Comparison of ENCODE assay signal across 18 mouse cellular contexts in the genomic region with DNA sequence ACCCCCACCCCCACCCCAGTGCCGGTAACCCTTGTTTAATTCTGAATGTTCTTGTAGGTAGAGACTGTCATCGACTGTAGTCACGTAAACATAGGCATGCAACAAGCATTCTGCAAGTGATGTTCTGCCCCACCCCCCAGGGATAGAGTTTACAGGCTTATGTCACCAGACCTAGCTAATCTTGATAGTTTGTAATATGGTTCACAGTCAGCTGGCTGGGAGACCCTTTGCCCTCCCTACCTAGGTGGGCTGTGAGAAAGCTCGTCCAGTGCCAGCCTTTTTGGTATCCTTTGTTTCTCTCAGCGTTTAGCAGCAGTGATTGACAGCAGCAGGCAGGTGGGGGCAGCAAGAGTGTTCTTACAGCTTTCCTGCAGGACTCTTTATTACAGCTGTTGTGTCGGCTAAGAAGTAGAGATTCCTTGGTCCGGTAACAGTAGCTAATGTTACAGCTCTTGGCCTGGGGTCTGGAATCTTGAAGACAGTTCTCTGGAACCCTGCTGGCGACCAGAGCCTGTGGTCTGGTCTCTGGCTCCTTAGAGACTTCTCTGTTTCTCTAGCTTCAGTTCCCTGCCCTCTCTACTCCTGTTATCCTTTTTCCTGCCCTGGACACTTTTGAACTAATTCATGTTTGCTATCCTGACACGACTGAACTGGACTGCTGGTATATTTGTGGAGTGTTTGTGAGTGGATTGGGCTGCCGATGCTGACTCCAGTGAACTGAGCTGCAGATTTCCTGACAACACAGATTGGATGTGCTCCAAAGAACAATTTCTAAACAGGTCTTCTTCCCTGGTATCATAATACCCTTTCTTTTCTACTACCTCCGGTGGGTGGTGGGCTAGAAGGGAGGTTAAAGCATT. TPM values are rescaled to one million over a fixed set of nuclear protein-coding genes. Genes with fewer than 3 reads are reported as not detected.
"Had no signal": no experiment of that assay in that cellular context is flagged by ENCODE, and none has a peak within 500 bp of the region (broad histone marks: within the 10 kb centered on the region; RNA-seq: fewer than 3 reads in every experiment).

No protein-coding gene starts in this region.

- H3K9me3 ChIP-seq: limb, embryonic 13.5 days; liver, embryonic 15.5 days; lung, embryonic 15.5 days; neural tube, embryonic 15.5 days had no signal

- DNase-seq: kidney, adult 8-10 months; kidney, postnatal 25 days; layer of hippocampus, adult 9-11 months; layer of hippocampus, postnatal 36 days; right cerebral cortex, adult 18-20 months; right cerebral cortex, postnatal 25 days; thymus, postnatal 14 days had no signal

- H3K9ac ChIP-seq: limb, embryonic 13.5 days; liver, embryonic 15.5 days; lung, embryonic 15.5 days; neural tube, embryonic 15.5 days had no signal

- H3K27me3 ChIP-seq: limb, embryonic 13.5 days; liver, embryonic 15.5 days; lung, embryonic 15.5 days; neural tube, embryonic 15.5 days had no signal

- H3K4me2 ChIP-seq: limb, embryonic 13.5 days; liver, embryonic 11.5 days; liver, embryonic 15.5 days; lung, embryonic 15.5 days; neural tube, embryonic 15.5 days had no signal

- ATAC-seq: inflammation-experienced regulatory T-cells, adult 6 months; intestine, postnatal 0 days; midbrain, embryonic 16.5 days had no signal

- H3K27ac ChIP-seq: limb, embryonic 13.5 days; liver, embryonic 15.5 days; lung, embryonic 15.5 days; neural tube, embryonic 15.5 days; stomach, postnatal 0 days had no signal

- H3K4me3 ChIP-seq: limb, embryonic 13.5 days; liver, embryonic 15.5 days; lung, embryonic 15.5 days; neural tube, embryonic 15.5 days had no signal

- H3K36me3 ChIP-seq: limb, embryonic 13.5 days; liver, embryonic 15.5 days; lung, embryonic 15.5 days; neural tube, embryonic 15.5 days had no signal

RNA-seq across cellular contexts. Expression of a gene that starts 14.6 kb away (rescaled TPM):
- polyA plus RNA-seq: liver, embryonic 15.5 days; lung, embryonic 15.5 days; neural tube, embryonic 11.5 days; neural tube, embryonic 15.5 days; urinary bladder, adult 2 months had no signal
